Mouse (Mus musculus) kidney, postnatal 10 days (tissue): Measurements from ENCODE around the gene Scnm1.

Source experiments
- DNase-seq: peaks from one replicate; pipeline ENCODE4 v3.0.0; 2021; ENCODE audit warnings: mixed read lengths

The Scnm1 gene

DNA sequence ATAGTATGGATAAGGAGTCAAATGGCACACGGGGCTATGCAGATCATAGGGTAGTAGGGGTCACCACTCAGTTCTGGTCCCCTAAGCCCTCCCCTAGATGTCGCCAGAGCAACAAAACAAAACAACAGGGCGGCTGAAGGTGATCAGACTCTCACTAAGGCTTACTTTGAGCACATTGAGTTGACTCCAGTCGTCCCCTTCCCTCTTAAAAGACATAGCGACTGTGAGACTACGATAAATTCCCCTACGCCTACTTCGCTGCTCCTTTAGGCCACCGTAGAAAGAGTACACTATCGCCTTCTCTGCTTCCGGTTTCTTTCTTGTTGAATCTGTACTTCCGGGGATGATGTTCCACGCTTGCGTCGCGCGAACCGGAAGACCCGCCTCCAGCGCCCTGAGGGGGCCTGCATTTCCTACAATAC is at the start of gene Scnm1, which contains the start of gene Lysmd1:
Gene Scnm1 (minus strand): TSS at position 332 of the 422 bp plus-strand sequence.
Gene Lysmd1 (plus strand): TSS at position 409 of the 422 bp plus-strand sequence.
- DNase-seq, result peak; percentile 92

DNA sequence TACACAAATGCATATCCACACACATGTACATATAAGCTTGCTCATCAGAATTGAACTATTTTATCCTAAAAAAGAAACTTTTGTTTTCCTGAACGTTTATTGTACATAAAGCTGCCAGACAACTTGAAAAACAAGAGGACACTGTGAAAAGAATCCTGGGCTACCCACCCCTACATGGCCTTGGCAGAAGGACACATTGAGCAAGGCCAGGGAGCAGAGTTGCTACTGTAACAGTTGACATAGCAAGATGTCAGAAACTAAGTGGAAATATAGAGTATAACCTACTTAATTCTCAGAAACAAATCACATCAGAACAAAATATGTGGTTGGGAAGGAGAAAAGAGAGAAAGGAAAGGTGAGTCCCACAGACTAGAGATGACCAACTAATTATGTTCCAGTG is 48.0 kb upstream of the Scnm1 start:
- DNase-seq, result no peak

DNA sequence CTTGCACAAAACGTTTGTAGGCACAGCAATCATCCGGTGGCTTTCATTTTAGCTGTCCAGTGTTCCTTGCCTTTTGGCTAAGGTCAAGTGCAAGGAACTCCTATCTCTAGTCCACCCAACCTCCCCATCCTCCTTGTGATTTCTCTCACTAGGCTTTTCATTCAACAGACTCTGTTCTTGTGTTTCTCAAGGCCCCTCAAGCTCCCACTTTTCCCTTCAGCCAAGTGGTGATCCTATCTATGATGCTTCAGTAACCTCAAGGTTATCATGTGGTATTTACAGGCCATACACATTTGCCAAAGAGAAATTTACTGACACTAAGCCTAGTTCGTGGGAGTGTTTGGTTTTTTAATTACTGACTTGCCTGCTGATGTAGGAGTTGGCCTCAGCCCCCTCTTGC is 46.1 kb upstream of the Scnm1 start:
- no peak for DNase-seq

DNA sequence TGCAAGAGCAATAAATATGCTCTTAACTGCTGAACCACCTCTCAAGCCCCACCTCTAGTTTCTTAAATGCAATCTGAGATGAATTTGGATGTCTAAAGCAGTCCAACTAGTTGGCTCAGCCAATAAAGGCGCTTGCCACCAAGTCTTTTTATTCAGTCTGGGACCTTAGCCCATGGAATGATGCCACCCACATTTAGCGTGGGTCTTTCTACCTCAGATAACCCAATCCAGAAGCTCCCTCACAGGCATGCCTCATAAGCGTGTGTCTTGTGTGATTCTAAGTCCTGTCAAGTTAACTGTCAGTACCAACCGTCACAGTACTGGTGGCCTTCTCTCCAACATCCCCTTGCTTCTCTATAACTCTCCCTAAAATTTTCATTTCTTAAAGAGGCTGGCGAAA is 45.1 kb upstream of the Scnm1 start:
- DNase-seq, result no peak

DNA sequence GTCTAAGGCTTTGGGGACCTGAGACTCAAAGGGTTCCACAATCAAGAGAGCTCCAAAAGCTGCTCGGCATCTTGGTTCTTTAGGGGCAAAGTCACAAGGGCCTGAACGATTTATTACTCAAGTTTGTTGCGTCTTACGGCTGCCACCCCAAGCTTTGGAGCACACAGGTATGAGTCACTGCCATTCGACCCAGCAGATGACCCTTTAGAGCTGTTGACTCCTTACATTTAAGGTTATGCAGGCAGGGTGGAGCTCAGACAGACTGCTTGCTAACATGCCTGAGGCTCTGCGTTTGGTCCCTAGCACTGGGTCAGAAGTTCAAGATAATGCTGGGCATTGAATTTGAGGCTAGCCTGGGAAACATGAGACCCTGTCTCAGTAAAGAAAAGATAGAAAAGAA is 43.8 kb upstream of the Scnm1 start:
- no peak for DNase-seq

DNA sequence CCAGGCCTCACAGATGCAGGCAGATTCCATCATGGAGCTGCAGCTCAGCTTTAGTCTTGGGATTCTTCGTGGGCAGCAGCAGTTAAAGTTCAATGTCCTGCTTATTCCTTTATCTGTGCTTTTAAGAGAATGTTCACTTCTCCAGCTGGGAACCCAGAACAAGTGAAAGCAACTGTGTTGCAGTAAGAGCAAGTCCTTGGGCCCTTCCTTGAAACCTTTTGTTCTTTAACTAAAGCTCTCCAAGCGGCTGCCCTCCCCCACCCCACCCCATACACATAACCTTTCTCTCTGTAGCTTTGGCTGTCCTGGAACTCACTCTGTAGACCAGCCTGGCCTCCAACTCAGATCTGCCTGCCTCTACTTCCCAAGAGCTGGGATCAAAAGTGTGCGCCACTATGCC is 42.7 kb upstream of the Scnm1 start:
- no peak for DNase-seq

DNA sequence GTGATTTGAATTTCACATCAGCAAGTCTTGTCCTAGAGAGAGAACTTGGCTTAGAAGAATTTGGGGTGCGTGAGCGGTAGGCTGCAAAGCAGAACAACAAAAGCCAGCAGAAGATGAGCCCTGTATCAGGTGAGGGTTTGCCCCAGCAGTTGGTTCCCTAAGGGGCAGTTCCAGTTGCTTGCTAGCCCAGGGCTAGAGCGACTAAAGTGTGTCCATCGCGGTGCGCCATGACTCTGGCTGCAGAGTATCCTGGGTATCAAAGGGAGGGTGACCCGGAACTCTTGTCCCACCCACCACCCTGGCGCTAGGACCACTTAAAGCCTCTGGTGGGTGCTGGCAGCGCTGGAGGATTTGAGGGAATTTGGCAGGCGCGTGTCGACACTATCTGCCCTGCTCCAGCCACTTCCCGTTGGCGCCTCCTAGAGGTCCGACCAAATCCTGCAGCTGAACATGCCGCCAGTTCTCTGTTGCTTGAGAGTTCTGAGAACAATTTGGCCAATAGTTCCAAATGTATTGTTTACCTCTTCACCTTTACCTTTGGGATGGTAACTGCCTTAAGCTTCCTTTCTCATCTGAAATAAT is 40.3 kb upstream of the Scnm1 start:
- DNase-seq, result peak; percentile 95

DNA sequence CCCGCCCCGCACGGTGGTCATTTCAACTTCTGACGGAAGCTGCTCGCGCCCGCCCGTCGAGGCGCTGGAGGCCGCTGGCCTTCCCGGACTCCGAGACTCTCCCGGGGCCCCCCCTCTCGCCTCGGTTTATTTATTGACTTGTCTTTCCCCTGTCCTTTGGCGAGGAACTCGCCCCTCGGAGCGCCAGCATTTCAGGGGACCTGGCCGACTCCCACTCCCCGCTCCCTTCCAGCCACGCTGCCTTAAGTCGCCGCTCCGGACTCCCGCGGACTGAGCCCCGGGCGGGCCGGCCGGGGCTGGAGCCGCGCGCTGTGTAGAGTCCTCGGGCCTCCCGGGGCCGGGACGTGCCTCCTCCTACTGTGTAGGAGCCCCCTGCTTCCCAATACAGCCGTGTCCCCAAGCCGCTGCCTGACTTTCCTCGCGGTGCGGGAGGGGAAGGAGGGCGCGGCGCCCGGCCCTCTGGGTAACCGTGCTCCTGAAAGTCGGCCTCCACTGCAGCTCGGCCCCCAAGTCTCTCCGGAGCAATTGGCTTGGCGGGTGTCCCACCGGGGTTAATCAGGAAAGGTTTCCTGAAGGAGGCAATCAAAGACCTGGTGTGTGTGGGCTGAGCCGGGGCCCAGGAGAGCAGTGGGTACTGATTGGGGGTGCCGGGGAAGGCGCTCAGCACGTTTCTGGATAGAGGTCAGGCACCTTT is 39.6 kb upstream of the Scnm1 start:
- peak; percentile 67 for DNase-seq

DNA sequence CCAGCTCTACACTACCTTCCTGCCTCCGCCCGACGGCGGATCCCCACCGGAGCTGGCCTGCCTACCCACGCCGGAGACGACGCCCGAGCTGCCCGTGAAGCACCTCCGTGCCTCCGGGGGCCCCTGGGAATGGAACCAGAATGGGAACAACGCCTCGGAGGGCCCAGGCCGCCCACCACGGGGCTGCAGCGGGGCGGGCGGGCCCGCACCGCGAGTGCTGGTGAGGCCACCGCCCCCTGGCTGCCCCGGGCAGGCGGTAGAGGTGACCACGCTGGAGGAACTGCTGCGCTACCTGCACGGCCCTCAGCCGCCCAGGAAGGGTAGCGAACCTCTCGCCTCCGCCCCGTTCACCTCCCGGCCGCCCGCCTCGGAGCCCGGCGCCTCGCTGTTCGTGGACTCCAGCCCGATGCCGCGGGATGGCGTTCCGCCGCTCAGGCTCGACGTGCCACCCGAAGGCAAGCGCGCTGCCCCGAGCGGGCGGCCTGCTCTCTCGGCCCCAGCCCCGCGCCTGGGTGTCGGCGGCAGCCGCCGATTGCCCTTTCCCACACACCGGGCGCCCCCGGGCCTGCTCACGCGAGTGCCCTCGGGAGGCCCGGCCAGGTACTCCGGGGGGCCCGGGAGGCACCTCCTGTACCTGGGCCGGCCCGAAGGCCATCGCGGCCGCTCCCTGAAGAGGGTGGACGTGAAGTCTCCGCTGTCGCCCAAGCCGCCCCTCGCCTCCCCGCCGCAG is 38.9 kb upstream of the Scnm1 start:
- peak; percentile 27 for DNase-seq

DNA sequence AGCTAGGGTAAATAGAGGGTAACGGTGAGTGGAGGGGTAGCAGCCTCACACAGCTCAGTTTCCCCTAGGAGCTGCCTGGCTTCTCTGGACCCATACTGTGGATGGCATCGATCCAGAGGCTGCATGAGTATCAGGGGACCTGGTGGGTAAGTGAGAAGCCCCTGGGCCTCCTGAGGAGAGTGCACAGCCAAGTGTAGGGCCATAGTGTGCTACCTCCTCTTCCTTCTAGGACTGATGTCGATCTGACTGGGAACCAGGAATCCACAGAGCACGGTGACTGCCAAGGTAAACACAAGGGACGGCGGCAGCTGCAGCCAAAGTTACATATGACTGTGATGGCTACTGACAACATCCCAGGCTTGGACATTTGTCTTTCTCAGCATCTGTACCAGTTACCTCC is 37.3 kb upstream of the Scnm1 start:
- no peak for DNase-seq

DNA sequence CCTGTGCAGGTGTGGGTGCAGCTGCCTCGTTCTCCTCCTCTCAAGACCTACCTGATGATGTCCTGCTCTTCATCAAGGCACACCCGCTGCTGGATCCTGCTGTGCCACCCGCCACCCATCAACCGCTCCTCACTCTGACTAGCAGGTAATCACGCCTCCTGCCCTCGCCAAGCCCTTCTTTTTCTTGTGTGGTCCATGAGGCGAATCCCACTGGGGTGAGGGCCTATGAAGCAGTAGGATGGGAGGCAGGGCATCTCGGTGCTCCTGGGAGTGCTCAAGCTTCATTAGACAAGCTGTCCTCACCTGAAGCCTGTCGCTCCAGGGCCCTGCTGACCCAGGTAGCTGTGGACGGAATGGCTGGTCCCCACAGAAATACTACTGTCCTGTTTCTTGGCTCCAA is 36.2 kb upstream of the Scnm1 start:
- no peak for DNase-seq

DNA sequence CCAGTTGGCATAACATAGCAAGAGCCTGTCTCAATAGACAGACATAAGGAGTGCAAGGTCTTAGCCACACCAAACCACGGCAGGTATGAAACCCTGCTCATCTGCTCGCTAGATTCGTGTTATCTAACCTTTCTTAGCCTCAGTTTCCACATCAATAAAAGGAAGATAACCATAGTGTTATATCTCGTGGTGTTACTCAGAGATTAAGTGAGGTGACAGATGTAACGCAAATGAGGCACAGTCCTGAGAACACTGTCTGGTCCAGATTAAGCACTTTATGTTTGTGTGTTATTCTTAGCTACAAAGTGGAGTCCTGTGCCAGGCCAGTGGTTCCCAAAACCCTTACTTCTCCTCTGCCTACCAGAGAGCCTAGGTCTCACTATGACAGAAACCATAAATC is 31.0 kb upstream of the Scnm1 start:
- DNase-seq, result no peak

DNA sequence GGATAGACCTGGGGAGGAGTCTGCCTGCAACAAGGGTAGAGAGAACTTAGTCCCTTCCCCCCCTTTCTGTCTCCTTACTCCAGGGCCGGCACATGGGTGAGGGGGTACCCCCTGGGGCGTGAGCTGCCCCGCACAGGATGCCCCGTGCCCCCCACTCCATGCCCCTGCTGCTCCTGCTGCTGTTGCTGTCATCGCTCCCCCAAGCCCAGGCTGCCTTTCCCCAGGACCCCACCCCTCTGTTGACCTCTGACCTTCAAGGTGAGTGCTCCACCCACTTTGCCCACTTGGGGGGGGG is 30.4 kb upstream of the Scnm1 start:
- DNase-seq, result no peak

DNA sequence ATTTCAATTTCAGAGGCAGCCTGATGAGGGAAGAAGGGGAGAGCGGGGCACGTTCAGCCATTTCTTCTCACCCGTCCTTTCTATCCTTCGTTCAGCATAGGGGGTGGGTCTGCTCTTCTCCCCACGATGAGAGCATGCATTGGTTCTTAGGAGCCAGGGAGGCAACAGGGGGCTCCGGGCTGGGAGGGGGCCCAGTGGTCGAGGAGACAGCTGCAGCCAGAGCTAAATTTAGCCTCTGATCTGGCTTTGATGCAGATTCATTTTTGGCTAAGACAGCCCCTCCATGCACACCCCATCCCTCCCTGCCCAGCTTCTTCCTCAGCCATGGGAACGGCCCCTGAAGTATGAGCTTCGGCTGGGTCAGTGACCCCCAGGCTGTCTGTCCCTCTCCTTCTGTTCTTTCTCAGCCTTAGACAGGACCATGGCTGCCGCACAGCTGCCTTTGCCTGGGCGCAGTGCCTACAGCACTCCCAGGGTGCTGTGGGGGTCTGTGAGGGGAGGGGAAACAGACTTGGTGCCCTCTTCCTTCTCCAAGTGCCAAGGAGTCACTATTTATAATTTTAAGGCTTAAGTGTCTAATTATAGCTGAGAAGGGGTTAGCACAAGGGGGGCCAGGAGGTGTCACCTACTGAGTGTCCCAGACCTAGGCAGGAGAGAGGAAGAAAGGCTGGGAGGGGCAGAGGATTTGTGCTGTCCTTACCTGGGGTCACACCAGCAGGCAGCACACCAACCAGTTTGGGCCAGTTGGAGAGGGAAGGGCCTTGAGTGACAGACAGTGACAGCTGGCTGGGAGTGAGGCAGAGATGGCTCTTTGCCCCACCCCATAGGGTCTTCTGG is 29.8 kb upstream of the Scnm1 start:
- DNase-seq, result peak; percentile 43

DNA sequence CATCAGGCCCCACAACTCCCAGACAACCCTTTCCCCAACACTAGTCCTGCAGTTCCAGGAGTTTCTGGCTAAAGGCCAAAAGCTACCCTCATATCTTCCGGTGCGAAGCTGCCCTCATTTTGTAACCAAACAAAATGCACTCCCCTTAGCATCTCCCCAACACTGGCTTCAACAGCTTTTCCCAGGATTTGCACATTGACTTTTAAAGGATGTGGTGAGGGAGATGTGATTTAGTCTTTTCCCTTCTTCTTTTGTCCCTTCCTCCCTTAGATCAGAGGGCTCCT is 28.5 kb upstream of the Scnm1 start:
- no peak for DNase-seq

DNA sequence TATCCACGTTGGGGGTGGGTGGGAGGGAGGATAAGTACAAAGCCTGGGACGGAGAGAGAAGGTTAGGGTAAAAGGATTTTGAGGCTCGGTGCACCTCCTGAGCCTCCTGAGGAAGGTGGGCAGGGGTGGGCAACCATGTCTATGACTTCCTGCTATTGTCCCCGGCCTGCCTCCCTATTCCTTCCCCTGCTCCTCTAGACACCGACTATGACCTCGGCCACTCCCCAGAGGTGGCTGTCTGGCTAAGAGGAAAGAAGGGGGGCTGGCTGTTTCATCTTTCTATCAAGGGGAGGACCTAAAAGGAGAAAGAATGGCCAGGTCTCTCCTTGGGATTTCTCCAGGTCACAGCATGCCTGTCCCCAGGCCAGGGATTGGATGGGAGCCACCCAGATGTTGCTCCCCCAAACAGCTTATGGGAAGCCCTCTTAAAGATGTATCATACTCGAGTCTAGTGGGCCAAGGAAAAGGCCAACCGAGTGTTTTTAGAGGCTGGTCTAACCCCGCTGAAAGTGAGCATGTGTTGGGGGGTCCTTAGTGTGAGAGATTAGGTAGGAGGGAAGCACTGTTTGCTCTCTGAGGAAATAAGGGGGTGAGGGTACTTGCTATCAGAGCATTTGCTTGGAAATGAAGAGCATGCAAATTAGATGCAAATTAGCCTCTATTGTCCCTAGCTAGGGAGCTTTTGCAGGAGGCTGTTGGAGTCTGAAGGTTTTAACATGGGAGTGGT is 28.0 kb upstream of the Scnm1 start:
- no peak for DNase-seq

DNA sequence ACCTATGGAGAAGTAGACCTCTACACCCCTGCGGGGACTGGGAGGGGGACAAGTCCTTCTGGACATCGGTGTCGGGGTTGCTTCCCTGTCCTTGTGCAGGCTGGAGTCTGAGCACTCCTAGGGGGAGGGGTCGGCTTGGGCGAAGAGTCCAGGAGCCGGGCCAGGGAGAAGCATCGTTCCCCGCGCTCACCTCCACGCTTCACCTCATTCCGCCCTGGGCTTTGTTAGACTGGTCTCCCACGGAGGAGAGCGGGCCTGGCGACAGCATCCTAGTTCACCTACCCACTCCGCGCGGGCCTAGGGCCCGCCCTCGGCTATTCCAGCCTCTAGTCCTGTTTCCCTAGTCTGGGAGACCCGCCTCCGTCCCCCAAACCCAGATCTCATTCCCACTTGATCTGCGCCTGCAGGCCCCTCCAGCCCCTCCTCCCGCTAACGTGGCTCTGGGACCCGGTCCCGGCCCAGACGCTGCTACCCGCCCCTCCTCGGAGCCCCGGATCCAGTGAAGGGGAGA is 27.3 kb upstream of the Scnm1 start:
- DNase-seq, result peak; percentile 56

DNA sequence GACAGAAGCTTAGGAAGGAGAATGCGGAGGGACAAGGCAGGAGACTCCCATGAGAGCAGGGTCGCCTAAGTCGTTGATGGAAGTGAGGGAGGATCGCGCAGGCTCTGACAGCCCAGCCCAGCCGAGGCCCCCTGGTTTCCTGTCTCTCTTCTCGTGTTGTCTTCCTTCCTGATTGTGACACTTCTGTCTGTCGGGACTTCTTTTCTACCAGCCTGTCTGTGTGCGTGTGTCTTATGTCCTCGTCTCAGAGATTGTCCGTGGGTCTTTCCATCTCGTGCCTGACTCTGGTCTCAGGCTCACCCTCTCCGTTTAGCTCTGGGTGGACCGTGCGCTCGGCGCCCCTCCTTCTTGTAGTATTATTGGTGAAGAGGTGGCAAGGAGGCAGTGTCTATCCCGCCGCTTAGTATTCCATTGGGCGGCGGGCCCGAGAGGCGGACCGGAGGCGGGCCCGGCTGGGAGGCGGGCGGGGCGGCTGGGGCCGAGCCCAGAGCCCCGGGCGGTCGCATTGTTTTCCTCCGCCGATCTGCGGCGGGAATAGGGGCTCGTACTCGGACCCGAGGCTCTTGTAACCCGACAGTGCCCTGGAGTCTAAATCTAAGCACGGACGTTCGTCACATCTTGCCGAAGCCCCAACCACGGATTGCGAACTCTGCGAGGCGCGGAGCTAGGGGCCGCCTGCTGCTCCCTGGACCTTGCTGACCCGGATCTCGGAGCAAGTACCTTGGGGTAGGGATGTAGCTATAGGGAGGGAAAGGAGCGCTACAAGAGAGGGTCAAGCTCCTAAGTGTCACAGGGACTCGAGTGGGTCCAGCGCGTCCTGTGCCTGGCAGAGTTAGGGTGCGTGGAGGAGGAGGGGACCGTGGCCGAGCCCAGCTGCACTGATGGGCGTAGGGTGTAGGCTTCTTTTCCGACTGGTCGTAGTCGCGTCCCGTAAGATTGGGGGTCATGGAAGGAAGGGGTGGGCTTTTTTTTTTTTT is 26.5 kb upstream of the Scnm1 start, which contains the start of gene Sema6c:
Gene Sema6c (plus strand): TSS at position 471 of the 977 bp plus-strand sequence.
- DNase-seq, result peak; percentile 94

DNA sequence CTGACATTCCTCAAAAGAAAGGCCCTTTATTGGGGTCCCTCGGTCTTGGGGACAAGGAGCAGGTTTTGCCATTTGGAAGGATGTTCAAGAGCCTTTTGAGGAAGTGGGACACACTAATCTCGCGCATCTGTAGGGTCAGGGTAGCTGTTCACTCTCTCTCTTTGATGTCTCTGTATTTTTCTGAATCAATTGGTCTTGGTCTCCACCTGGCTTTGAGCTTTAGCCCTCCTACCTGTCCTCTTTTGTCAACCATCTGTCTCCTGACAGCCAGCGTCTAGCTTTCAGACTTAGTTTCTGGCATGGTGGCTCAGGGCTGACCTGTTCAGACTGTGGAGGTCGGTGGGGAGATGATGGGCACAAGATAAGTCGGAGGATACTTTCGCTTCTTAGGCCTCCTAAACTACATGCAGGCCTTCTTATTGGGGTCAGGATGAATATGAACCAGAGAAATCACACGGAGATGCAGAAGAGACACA is 25.7 kb upstream of the Scnm1 start:
- DNase-seq, result no peak

DNA sequence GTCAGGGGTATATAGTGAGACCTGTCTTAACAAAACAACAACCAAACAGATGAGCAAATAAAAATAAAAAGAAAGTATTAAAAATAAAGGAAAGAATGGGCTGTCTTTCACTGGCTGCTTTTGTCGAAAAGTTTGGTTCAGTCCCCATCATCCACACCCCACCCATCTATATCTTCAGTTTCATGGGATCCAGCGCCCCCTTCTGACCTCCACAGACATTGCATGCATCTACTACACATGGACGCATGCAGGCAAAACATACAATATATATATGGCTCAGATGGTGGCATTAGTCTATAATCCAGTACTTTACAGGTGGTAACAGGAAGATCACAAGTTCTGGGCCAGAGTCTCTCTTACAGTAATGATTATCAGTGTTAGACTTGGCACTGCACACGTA is 20.1 kb upstream of the Scnm1 start:
- DNase-seq, result peak; percentile 67

DNA sequence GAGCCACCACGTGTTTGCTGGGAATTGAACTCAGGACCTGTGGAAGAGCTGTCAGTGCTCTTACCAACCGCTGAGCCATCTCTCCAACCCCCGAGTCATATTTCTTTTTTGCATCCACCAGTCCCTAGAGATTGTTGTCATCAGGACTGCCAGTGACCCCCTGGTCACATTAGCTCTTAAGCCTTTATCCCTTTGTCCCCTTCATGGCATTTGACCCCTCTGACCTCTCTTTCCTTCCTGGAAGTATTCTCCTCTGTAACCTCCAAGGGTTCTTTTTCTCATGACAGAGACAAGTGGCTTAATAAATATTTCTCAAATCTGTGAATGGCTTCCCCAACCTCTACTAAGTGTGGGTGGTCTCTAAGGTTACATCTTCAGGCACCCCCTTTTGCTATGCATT is 14.1 kb upstream of the Scnm1 start:
- peak; percentile 42 for DNase-seq
